Mouse (Mus musculus) thymus, postnatal 25 days (tissue): ENCODE measurements around the gene Rrm2.
A peak's percentile ranks its signal among the peaks of the same experiment; 100 is the strongest.

Source experiments
- DNase-seq: peaks from one replicate; pipeline ENCODE4 v3.0.0; 2022

Gene Rrm2

GRCm38 (mm10) chr12:24754693-24755092, 46.7 kb downstream of the Rrm2 start:
- DNase-seq, result no peak

- DNase-seq, result no peak
Observed at GRCm38 (mm10) chr12:24755471-24755870, 47.4 kb downstream of the Rrm2 start.

- no peak for DNase-seq
Observed at GRCm38 (mm10) chr12:24757387-24757786, 49.3 kb downstream of the Rrm2 start.

- peak; percentile 11 for DNase-seq
Observed at GRCm38 (mm10) chr12:24758374-24758773, 50.3 kb downstream of the Rrm2 start.

GRCm38 (mm10) chr12:24762253-24762652, 54.2 kb downstream of the Rrm2 start:
- DNase-seq, result no peak
